Mouse (Mus musculus): ENCODE measurements around the gene 1300017J02Rik.

GRCm38 (mm10) chr9:103309832-103310231 lies 5.0 kb upstream of the 1300017J02Rik start:
- TF ChIP-seq CTCF (IDR thresholded peaks at IDR 0.05; ENCODE audit: low read depth), result no peak
- TF ChIP-seq EP300 (IDR thresholded peaks at IDR 0.05; ENCODE audit: low read depth), result no peak
